Mouse (Mus musculus): Measurements from ENCODE around the gene Rasa3. TPM values are rescaled to one million over a fixed set of nuclear protein-coding genes. Genes with fewer than 3 reads are reported as not detected.
A peak's percentile ranks its signal among the peaks of the same experiment; 100 is the strongest.

Gene Rasa3
- polyA plus RNA-seq, 1 experiment from 2014 or later = 24.2 TPM

DNA sequence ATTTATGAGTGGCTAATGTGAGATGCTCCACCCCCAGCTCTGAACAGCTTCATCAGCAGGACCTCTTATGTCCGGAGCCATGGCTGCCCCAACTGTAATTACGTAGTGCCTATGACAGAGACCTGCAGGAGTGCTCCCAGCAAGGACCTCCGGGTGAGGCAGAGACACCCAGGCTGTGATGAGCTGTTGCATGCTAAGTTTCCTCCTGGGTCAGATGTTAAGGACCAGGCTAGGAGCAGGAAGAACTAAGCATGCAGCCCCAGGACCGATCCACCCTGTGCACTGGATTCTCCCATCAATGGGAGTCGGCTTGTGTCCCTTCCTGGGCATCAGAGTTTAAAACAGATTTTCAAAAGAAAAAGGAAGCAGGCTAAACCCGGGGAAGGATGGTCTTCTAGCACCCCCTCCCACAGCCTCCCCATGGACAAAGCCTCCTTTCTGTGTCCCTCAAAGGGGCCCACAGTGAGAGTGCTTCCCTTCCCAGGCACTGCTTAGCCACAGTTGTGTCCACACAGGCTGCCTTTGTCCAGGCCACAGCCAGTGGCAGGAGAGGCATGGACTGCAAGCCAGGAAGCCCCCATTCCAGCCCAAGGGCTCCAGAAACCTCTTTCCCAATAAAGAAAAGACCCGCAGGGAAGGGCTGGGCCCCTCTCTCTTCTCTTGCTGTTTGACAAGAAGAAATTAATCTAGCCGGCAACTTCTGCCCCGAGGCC, 54.2 kb downstream of the Rasa3 start:
- DNase-seq (ENCODE audit: low spot score) = no peak

DNA sequence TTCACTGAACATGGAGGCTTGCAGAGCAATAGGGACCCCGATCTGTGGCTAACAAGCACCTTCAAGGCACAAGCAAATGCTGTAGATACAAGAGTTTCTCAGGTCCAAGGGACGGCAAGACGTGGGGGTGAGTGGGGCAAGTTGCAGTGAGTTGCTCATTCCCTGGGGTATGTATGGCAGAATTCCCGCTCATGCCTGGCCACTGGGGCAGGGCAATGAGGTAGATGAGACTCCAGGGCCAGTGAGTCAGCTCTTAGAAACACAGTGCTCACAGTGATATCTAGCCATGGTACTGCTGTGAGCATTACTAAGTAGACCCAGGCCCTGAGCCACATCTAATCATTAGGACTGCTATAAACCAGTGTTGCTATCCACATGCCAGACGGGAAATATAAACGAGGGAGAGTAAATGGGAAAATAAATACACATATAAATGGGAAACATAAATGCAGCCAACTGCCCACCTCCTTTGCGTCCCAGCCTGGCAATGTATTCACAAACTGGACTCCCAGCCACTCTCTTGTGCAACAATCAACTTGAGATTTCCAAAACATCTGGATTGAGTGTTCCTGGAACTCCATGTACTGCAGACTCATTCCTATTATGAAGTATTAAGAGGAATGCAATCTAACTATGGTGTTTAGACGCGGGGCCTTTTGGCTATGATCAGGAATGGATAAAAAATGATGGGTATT, 57.0 kb downstream of the Rasa3 start:
- no peak for DNase-seq (ENCODE audit: low spot score)

DNA sequence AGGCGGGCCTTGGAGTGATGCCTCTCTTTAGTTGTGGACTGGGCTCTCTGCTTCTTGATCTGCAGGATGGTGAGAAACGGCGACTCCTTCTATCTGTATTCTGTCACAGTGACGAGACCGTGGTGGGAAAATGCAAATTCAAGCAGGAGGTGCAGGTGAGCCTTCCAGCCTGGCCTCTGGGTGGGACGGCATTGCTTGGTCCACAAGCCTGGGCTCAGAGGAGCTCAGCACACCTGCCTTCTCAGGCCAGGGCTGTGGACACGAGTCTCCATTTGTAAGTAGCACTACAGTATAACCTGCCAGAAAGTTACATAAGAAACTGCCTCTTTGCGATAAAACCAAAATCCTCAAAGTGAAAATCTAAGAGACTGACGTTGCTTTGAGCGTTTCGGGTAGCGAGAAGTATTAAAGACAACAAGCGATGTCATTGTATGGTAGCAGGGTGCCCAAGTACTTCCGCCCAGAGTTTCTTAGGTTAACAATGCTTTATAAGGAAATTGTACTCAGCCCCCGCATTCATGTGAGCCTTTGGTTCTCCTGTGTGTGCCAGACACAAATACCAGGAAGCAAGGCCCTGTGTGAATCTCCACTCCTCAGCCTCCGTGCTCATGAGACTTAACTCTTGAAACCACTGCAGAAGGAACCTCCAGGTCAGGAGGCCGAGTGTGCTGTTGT, 60.4 kb downstream of the Rasa3 start:
- no peak for DNase-seq (ENCODE audit: low spot score)

DNA sequence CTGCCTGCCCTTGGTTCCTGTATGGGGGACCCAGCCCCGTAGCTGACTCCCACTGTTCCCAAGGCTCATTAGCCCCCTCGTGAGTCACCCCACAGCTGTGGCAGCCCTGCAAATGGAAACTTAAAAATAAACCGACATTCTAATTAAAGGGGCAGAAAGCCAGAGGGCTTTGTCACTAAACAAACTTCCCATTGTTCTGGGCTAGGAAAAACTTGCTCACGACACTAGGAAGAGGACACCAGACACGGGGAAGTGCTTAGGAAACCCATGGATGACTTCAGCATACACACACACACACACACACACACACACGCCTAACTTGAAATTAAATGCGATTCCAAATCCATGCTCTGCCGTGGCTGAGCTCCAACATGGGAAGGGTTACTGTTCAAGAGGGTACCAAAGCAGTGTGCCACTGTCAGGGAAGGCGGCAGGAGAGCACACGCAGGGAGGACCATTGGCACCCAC, 62.4 kb downstream of the Rasa3 start:
- DNase-seq (ENCODE audit: low spot score) = no peak

DNA sequence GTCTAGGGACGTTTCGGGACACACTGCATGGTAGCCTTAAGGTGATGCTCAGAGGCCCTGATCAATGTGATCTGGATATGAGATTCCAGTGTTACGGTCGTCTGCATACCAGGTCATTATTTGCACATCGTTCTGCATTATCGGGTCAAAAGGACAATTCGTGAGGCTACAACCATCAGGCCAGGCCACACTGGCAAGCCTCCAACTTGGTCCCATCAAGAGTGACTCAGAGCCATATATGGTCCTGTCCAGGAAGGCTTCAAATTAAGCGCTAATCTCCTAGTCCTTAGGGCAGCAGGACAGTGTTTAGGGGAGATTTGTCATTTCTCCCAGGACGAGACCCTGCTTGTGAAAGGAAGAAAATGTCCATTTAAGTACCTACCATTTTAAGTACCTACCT, 63.3 kb downstream of the Rasa3 start:
- DNase-seq (ENCODE audit: low spot score) = no peak

DNA sequence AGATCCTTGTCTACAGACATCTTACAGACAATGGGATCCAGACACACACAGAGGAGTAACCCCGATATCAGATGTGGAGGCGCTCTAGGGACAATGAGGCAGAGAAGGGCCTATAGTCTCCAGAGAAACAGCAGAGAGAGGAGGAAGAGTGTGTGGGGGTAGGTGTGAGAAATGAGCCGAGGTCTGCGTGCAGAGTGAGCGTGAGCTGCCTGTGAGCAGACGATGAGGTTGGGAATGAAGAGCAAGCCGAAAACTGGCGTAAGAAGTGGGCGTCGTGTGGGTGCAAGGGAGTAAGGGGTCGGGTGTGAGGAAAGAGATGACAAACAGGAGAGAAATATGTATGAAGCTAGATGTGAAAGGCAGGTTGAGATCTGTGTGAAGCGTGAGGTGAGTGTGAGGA, 65.7 kb downstream of the Rasa3 start:
- no peak for DNase-seq (ENCODE audit: low spot score)

DNA sequence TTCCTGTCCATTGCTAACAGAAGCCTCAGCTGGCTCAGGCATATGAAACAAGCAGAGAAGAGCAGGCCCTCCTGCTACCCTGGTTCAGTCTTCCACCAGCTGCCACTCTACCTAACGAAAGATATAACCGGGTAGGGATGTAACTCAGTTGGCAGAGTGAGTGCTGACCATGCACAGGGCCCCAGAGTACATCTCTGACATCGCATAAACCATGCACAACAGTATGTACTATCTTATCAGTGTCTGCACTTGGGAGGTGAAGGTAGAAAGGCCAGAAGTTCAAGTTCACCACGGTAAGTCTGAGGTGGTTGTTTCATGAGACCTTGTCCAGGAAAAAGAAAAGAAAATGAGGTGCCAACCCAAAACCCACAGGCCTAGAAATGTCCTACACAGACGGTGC, 67.4 kb downstream of the Rasa3 start:
- no peak for DNase-seq (ENCODE audit: low spot score)

DNA sequence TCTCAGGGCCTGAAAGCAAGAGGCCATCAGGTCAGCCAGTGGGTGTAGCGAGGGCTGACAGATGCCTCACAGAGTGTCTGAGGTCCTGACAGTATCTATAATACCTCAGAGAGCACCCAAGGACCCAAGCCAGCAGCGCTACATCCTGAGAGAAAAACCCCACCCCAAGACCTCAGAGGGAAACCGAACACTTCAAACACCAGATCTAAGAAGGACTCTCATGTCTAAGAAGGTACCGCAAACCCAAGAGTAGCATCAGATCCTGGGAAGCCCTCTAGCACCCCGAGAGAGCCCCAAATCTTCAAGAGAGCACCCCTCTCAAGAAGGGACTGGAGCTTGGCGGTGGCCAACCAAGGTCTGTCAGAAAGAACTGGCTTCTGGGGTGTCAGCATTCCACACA, 68.5 kb downstream of the Rasa3 start:
- no peak for DNase-seq (ENCODE audit: low spot score)

DNA sequence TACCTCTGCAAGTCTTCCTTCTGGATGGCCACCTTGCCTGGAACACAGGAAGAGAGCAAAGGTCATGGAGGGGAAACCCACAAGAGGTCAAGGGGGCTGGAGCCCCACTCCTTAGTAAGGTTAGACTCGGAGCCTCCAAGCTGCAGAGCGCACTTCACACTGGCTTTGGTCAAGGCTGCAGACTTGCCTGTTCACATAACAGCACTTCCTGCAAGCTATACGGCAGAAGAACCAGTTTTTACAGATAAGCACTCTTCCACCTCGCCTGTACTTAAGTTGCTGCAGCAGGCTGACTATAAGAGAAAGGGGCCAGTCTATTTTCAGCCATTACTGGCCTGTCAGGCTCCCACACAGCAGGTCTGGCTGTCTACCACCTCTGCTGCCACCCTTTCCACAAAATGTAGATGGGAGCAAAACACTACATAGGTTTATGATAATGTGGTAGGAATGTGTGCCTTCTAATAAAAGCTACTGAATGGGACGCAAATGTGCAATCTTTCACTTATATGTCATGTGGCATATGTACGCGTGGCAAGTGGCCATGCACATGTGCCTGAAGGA, 71.4 kb downstream of the Rasa3 start:
- DNase-seq (ENCODE audit: low spot score) = no peak

DNA sequence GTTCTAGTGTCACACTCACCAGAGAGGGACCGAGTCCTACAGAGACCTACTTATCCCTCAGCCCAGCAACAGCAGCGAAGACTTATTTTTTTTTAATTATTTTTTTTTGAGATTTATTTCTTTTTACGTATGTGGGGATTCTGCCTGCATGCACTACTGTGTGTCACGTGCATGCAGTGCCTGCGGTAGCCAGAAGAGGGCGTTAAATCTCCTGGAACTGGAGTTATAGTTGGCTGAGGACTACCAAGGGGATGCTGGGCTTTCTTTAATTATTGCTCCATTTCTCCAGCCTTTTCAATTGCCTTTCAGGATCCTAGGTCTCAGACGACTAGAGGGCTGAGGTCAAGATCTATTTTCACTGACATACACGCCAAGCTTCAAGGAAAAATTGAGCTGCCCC, 74.8 kb downstream of the Rasa3 start:
- peak; percentile 40 for DNase-seq (ENCODE audit: low spot score)

DNA sequence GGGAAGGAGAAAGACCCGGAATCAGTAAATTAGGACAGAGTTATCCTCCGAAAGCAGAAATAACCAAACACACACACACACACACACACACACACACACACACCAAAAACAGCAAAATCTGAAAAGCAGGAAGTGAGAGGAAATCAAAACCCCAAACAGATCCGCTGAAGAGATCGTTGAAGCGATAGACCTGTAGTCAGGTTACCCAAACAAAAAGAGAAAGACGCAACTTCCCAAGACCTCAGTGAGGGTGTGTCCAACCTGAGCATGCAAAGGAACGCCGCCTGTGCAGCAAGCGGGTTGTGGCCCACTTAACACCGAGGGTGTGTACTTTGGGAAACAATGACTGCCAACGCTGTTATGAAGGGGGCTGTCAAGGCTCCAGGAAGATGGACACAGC, 76.2 kb downstream of the Rasa3 start:
- peak; percentile 60 for DNase-seq (ENCODE audit: low spot score)

DNA sequence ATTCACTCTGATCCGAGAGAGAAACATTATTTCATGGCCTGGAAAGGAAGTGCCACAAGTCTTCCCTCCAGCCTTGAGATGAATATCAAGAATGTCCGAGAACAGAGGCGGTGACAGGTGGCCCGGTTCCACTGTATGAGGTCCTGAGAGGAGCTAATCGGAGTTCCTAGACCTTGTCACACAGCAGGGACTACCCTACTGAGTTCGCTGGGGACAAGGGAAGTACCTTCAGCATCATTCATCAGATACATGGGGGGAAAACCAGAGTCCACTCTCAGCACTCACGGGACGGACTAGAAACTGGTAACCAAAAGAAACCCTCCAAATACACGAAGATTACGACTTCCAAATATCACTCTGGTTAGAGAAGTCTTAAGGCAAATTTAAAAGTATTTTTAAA, 76.7 kb downstream of the Rasa3 start:
- peak; percentile 15 for DNase-seq (ENCODE audit: low spot score)

DNA sequence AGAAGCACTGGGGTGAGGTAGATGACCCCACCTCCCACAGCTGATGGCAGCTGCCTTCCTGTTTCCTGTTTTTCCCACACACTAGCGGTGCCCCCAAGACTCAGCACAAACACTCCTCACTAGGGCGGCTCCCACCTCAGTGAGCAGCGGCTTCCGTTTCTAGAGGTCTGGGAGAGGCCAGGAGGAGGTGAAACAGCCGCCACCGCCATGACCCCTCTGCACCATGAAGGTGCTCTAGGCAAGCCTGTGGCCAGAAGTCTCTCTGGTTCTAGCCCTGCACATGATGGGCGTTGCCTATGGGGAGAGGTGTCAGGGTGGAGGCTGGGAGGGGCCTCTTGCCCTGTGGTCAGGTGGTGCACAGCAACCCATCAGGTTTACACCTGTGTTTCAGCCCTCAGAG, 77.2 kb downstream of the Rasa3 start:
- DNase-seq (ENCODE audit: low spot score) = peak; percentile 73

DNA sequence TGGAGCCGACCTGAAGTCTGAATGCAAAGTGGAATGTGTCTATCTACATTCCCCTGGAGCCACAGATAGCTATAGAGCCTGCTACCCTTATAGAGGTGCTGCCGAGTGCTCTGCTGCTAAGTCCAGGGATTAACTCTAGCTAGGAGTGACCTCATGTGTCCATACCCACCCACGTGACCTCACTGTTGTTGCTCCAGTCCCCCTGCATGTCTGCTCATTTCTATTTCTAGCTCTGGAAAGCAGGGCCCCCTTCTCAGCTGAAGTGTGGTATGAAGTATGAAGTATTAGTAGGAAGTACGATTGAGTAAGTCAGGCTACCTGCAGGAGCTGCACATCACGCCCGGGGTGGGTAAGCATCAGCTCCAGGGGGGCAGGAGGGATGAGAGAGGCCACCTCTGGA, 79.6 kb downstream of the Rasa3 start:
- DNase-seq (ENCODE audit: low spot score) = no peak

DNA sequence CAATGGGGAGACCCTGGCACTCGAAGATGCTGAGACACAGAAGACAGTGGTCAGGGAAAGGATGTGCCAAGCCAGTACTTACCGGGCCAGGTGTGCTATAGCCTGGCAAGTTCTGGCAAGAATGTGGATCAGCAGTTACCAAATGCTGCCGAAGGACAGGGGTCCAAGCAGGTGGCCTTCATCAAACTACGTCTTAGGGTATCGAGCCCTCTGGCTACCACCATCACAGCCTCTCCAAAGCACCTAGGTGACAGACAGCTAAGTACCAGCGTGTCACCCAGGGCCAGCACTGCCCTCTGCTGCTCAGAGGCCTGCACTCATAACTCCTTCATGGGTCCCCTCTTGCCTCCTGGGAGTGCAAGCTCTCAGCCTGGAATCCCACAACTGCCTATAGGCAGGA, 81.5 kb downstream of the Rasa3 start:
- no peak for DNase-seq (ENCODE audit: low spot score)

DNA sequence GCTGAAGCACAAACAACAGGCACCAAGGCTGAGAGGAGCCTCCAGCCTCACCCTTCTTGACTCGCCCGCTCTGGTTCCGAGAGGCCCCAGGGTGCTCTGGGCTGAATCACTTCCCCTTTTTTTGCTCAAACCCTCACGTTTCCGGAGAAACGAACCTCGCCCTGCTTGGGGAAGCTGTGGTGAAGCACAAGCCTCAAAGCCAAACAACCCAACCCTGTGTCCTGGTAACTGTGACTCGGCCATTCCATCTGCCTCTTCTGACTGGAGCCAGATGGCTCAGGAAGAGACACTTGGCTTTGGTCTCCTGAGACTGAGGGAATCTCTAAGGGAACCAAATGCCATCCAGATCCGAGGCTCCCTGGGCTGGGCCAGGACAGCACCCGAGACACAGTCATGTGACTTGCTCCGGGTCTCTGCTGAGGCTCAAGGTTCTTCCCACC, 82.5 kb downstream of the Rasa3 start:
- peak; percentile 66 for DNase-seq (ENCODE audit: low spot score)

DNA sequence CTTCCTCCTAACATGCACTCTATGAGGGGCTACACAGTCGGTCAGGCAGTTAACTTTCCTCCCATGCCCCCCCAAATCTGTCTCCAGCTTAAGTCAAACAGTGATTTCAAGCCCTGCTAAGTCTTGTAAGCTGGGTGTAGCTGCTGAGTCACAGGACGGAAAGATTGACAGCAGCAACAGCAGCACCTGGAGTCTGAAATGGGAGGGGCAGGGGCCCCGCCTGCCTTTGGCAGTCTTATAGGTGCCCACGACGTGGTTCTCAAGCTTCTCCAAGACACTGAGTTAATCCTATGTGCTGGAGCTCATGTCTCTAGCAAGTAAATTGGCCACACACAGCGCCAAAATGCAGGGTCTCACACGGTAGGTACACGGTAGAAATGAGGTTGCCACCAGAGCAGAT, 84.1 kb downstream of the Rasa3 start:
- DNase-seq (ENCODE audit: low spot score) = peak; percentile 52

DNA sequence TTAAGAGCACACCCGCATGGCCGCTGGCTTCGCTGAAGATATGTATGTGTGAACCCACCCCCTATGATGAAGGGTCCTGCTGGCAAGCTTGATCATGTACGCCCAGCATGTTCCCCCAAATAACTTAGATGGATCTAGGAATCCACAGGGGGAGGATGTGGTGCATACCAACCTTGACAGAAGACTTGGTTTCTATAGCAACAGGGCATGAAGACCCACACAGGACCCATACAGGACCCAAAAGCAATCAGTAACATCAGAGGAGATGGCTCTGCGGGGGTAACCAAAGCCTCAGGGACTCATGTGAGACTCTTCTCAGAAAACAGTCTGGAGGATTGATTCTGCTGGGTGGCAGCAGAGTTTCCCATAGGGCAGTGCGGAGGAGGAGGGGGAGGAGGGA, 86.2 kb downstream of the Rasa3 start:
- DNase-seq (ENCODE audit: low spot score) = no peak

DNA sequence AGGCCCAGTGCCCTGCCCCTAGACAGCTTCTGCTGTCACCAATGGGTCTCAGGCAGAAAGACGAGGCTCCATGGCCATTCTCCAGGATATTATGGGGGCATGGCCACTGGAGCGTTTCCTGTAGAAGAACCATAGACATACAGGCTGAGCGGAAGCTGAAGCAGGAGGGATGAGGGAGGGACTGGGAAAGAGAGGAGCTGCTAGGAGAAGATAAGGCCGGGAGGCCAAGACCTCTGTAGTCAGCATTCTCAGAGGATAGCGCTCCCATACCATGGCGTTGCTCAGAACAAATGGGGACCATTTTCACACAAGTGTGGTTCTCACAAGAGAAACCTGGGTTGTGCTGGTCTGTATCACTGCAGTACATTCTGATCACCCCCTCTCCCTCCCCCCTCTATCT, 88.3 kb downstream of the Rasa3 start:
- DNase-seq (ENCODE audit: low spot score) = no peak

DNA sequence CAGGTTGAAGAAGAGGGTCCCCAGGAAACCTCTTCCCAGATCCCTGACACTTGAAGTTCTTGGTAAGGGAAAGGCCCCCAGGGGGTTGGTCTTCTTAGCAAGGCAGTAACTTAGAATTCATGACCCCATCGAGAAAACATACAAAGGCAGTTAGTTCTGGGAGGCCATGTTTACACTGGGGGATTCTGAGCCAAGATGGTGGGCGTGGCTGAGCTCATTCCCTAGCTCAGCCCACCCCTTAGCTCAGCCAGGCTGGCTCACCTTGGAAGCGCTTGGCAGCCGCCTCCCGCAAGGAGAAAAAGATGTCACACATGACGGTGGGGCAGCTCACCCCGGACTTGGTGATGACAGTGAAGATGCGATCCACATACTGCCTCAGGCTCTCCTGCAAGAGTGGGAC, 92.8 kb downstream of the Rasa3 start:
- DNase-seq (ENCODE audit: low spot score) = no peak

DNA sequence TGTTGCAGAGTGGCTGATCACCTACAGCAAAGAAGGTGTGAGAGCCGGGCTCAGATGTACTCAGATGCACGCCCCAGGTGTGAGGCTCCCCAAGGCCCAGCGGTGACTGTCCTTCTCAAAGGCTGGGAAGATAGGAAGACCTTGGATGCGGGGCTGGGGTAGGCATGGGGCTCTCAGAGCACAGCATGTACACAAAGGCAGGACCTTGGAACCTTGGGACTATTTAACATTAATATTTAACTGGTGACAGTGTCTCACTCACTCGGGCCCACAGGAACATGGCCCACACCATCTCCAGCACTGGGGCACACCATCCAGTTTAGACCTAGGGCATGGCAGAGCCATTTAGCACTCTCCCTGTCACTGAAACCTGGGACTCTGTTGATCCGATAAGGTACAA, 99.5 kb downstream of the Rasa3 start:
- DNase-seq (ENCODE audit: low spot score) = no peak

DNA sequence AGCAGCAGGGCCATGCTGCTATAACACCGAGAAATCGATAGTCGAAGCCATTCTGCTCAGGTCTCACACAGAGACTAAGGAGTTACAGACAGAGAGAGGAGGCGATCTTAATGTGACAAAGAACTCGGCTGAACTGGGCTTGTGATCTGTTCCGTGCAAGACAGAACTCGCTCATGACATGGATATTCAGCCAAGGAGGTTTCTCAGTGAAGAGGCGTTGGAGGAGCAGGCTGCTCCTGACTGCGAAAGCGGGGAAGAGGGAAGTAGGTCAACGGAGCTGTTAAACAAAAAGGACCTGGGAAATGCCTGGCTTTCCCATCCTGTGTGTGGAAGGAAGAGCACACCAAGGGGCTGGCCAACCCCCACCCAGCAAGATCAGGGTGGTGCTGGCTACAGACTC, 105.4 kb downstream of the Rasa3 start:
- no peak for DNase-seq (ENCODE audit: low spot score)
